Mouse (Mus musculus) spleen, adult 2 months (tissue): ENCODE measurements at regions not wholly inside any gene's neighbourhood (a gene's known extent, or its start where the extent isn't known, plus 50 kb on each side); places are given as distances from the start of the nearest gene placed in this dataset.
"Not testable (repeated sequence)": the region's sequence is repeated elsewhere in the genome, so short reads cannot be mapped to it uniquely, and the experiment has no call there.

Experiments used
- CTCF ChIP-seq: fragments of 200-500 bp; IDR thresholded peaks from 2 replicates; pipeline ENCODE4 v1.5.1; 2011; ENCODE audit warnings: mild to moderate bottlenecking, inconsistent platforms; ENCODE audit not compliant: insufficient read depth, insufficient read length, insufficient replicate concordance; ENCODE audit errors: extremely low read depth
- POLR2A ChIP-seq: fragments of 200-500 bp; IDR thresholded peaks from 2 replicates; pipeline ENCODE4 v1.6.1; 2011; ENCODE audit warnings: low read depth, low read length, inconsistent platforms

GRCm38 (mm10) chr1:13051433-13052066, 1637.6 kb downstream of the A830018L16Rik start:
- not testable (repeated sequence) for TF ChIP-seq CTCF, POLR2A
